Mouse (Mus musculus) embryonic facial prominence, embryonic 15.5 days (tissue): ENCODE results near the gene Sh3glb2. TPM values are rescaled to one million over a fixed set of nuclear protein-coding genes. Genes with fewer than 3 reads are reported as not detected.

ENCODE experiments used
- ATAC-seq: fragments of 200-750 bp; cut with Nextera tagmentation; 2 replicates; pipeline ENCODE4 v1.8.0; 2017; ENCODE audit warnings: low read depth, moderate TSS enrichment; ENCODE audit not compliant: insufficient number of reproducible peaks, low FRiP score, low TSS enrichment
- H3K27ac ChIP-seq: fragments of 300-500 bp; sonication (generic); replicated peaks from 2 replicates; pipeline ENCODE4 v1.5.1; 2015; ENCODE audit warnings: mild to moderate bottlenecking, inconsistent platforms
- H3K27me3 ChIP-seq: fragments of 300-500 bp; sonication (generic); 2 replicates; pipeline ENCODE4 v1.6.1; 2015; ENCODE audit warnings: inconsistent platforms
- H3K36me3 ChIP-seq: fragments of 300-500 bp; sonication (generic); 2 replicates; pipeline ENCODE4 v1.6.1; 2015; ENCODE audit warnings: mild to moderate bottlenecking, inconsistent platforms
- H3K4me1 ChIP-seq: fragments of 300-500 bp; sonication (generic); 2 replicates; pipeline ENCODE4 v1.6.1; 2015; ENCODE audit warnings: inconsistent platforms
- H3K4me2 ChIP-seq: fragments of 300-500 bp; sonication (generic); replicated peaks from 2 replicates; pipeline ENCODE4 v1.6.1; 2015; ENCODE audit warnings: mild to moderate bottlenecking, inconsistent platforms
- H3K4me3 ChIP-seq: fragments of 300-500 bp; sonication (generic); replicated peaks from 2 replicates; pipeline ENCODE4 v1.5.1; 2015; ENCODE audit warnings: mild to moderate bottlenecking, inconsistent platforms
- H3K9ac ChIP-seq: fragments of 300-500 bp; sonication (generic); 2 replicates; pipeline ENCODE4 v1.6.1; 2015; ENCODE audit warnings: inconsistent platforms
- H3K9me3 ChIP-seq: fragments of 300-500 bp; sonication (generic); replicated peaks from 2 replicates; pipeline ENCODE4 v1.6.1; 2016; ENCODE audit warnings: inconsistent platforms
- WGBS: fragments of 180-500 bp; shearing (Covaris S2); methylation state at CpG from one replicate; pipeline ENCODE4 v1.1.7; 2015; 5-methylcytosine and 5-hydroxymethylcytosine counted together
- polyA plus RNA-seq: library from polyadenylated mRNA; unstranded; fragments of >200 nt; fragmentation: Nextera tagmentation; extraction: Ambion mirVana; gene quantifications from 2 replicates; pipeline ENCODE4 v1.2.1, GENCODE M21; 2015

The Sh3glb2 gene
- polyA plus RNA-seq, result 106 and 114 TPM in 2 replicates

- Histone ChIP-seq H3K4me3 (peak within 1 kb of the TSS; percentile 81), H3K27me3 (no peaks in the 10 kb centered on the region), H3K36me3 (peaks cover 13% of the 10 kb centered on the region), H3K27ac (peak within 1 kb of the TSS; percentile 65), H3K4me1 (peaks cover 34% of the 10 kb centered on the region), H3K4me2 (peak within 1 kb of the TSS; percentile 93), H3K9ac (peak within 1 kb of the TSS; percentile 78), H3K9me3 (no peaks in the 10 kb centered on the region)
- WGBS, result 1% methylated on average over 70 of the region's 73 CpGs
- peak; percentile 82 for ATAC-seq
These were observed at the start of gene Sh3glb2 for GRCm38 (mm10) chr2:30358533-30359531. TSS of gene Sh3glb2 (minus strand) at chr2:30359337.

GRCm38 (mm10) chr2:30408452-30409100 is 49.4 kb upstream of the Sh3glb2 start:
- Histone ChIP-seq H3K4me2 (no peak overlapping the region), H3K4me1 (peaks cover 2% of the 10 kb centered on the region), H3K9me3 (no peaks in the 10 kb centered on the region), H3K9ac (no peak overlapping the region), H3K4me3 (no peak overlapping the region), H3K36me3 (peaks cover 51% of the 10 kb centered on the region), H3K27ac (no peak overlapping the region), H3K27me3 (no peaks in the 10 kb centered on the region)
- ATAC-seq, result no peak
- 80% methylated on average over 8 of the region's 8 CpGs for WGBS

DNA sequence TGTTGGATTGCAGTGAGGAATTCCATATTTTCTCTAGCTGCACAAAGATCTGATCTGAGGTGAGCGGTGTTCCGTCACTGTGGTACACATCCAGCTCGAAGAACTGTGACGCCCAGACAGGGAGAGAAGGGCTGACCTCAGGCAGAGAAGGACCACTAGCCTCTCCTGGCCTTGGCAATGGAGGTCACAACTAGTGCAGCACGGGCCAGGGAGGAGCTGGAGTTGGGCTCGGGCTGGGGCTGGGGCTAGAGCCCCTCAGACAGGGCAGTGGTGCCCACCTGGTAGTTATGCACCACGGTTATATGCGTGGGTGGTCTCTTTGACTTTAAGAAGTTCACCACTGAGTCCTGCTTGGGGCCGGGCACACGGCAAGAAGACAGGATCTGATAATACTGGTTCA is 48.6 kb upstream of the Sh3glb2 start:
- no peak overlapping the region for H3K4me3 ChIP-seq
- H3K27ac ChIP-seq, result no peak overlapping the region
- no peaks in the 10 kb centered on the region for H3K27me3 ChIP-seq
- H3K4me1 ChIP-seq, result no peaks in the 10 kb centered on the region
- WGBS, result 91% methylated on average over 10 of the region's 10 CpGs
- no peak overlapping the region for H3K9ac ChIP-seq
- ATAC-seq, result no peak
- peaks cover 59% of the 10 kb centered on the region for H3K36me3 ChIP-seq
- H3K4me2 ChIP-seq, result no peak overlapping the region
- no peaks in the 10 kb centered on the region for H3K9me3 ChIP-seq

GRCm38 (mm10) chr2:30407221-30407620 is 48.1 kb upstream of the Sh3glb2 start:
- H3K27me3 ChIP-seq, result no peaks in the 10 kb centered on the region
- H3K9ac ChIP-seq, result no peak overlapping the region
- no peak for ATAC-seq
- no peaks in the 10 kb centered on the region for H3K9me3 ChIP-seq
- H3K4me3 ChIP-seq, result no peak overlapping the region
- 79% methylated on average over 2 of the region's 2 CpGs for WGBS
- peaks cover 63% of the 10 kb centered on the region for H3K36me3 ChIP-seq
- H3K27ac ChIP-seq, result no peak overlapping the region
- no peaks in the 10 kb centered on the region for H3K4me1 ChIP-seq
- no peak overlapping the region for H3K4me2 ChIP-seq

DNA sequence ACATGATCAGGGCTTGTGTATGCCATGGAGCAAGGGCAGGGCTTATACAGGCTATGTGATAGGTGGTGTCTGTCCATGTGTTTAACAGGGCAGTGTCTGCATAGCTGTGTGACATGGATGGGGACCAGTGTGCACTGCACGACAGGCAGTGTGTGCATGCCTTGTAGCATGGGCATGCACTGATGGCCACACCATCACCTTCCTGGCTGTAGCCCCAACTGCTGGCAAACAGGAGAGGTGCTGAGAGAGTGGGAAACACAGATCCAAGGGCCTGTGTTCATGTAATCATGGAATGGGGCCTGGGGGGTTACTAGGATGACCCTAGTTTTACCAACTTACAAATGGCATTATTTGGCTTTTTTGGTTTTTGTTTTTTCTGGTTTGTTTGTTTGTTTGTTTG is 44.7 kb upstream of the Sh3glb2 start:
- Histone ChIP-seq H3K9ac (no peak overlapping the region), H3K36me3 (peaks cover 86% of the 10 kb centered on the region), H3K9me3 (no peaks in the 10 kb centered on the region), H3K4me3 (no peak overlapping the region), H3K27me3 (no peaks in the 10 kb centered on the region), H3K4me2 (no peak overlapping the region), H3K27ac (no peak overlapping the region), H3K4me1 (0 out of 2 replicates have a peak, but pooled peaks cover 4% of the 10 kb centered on the region)
- no peak for ATAC-seq
- 92% methylated on average over 1 of the region's 1 CpGs for WGBS

GRCm38 (mm10) chr2:30402843-30403242 is 43.7 kb upstream of the Sh3glb2 start:
- no peak for ATAC-seq
- Histone ChIP-seq H3K27ac (no peak overlapping the region), H3K9ac (no peak overlapping the region), H3K4me2 (no peak overlapping the region), H3K9me3 (no peaks in the 10 kb centered on the region), H3K36me3 (peaks cover 84% of the 10 kb centered on the region), H3K27me3 (no peaks in the 10 kb centered on the region), H3K4me1 (0 out of 2 replicates have a peak, but pooled peaks cover 4% of the 10 kb centered on the region), H3K4me3 (no peak overlapping the region)
- 77% methylated on average over 2 of the region's 2 CpGs for WGBS

DNA sequence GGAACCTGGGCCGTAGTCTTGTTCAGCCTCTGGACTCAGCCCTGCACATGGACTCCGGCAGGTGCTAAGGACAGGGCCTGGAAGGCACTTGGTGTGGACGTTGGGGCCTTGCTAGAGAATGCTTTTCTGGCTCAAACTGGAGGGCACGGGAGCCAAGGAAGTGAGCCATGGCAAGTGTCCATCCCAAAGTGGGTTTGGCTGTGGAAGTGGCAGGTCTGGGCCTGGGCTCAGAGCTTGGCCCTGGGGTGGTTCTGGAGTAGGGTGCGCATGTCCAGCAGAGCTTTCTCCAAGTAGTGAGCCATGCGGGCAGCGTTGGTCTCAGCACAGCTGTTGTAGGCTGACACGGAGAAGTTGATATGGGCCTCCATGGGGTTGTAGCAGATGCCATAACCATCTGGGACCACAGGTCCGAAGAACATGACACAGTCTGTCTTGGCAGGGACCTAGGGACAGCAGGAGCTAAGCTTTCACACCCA is 43.3 kb upstream of the Sh3glb2 start:
- Histone ChIP-seq H3K27ac (no peak overlapping the region), H3K36me3 (peaks cover 84% of the 10 kb centered on the region), H3K4me1 (0 out of 2 replicates have a peak, but pooled peaks cover 4% of the 10 kb centered on the region), H3K27me3 (no peaks in the 10 kb centered on the region), H3K9me3 (no peaks in the 10 kb centered on the region), H3K4me2 (no peak overlapping the region), H3K9ac (no peak overlapping the region), H3K4me3 (no peak overlapping the region)
- ATAC-seq, result no peak
- WGBS, result 90% methylated on average over 9 of the region's 9 CpGs

DNA sequence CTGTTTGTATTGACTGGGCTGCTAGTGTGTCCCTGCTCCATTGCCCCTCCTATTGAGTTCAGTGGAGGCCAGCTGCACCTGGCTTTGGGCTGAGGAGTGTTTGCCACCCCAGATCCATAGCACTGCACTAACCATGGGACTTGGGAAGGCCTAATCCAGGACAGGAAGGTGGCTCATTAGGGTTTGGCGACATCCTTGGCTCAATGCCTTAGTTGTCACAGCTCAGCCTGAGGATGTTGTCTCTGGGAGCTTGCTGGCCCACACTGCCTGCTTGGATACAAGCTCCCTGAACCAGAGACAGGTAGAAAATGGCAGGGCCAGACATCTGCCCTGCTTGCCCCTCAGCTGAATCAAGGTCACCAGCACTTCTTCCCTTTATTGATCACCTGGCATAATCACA is 42.4 kb upstream of the Sh3glb2 start:
- no peaks in the 10 kb centered on the region for H3K27me3 ChIP-seq
- 0 out of 2 replicates have a peak, but pooled peaks cover 4% of the 10 kb centered on the region for H3K4me1 ChIP-seq
- no peak for ATAC-seq
- H3K9ac ChIP-seq, result no peak overlapping the region
- WGBS, result 67% methylated on average over 1 of the region's 1 CpGs
- peaks cover 86% of the 10 kb centered on the region for H3K36me3 ChIP-seq
- no peaks in the 10 kb centered on the region for H3K9me3 ChIP-seq
- no peak overlapping the region for H3K4me3 ChIP-seq
- no peak overlapping the region for H3K27ac ChIP-seq
- H3K4me2 ChIP-seq, result no peak overlapping the region

GRCm38 (mm10) chr2:30399191-30400171 is 40.3 kb upstream of the Sh3glb2 start:
- 0 out of 2 replicates have a peak, but pooled peaks cover 4% of the 10 kb centered on the region for H3K4me1 ChIP-seq
- H3K27me3 ChIP-seq, result no peaks in the 10 kb centered on the region
- H3K36me3 ChIP-seq, result peaks cover 73% of the 10 kb centered on the region
- H3K4me2 ChIP-seq, result no peak overlapping the region
- WGBS, result 55% methylated on average over 20 of the region's 20 CpGs
- H3K9me3 ChIP-seq, result no peaks in the 10 kb centered on the region
- H3K9ac ChIP-seq, result no peak overlapping the region
- no peak overlapping the region for H3K4me3 ChIP-seq
- ATAC-seq, result no peak
- no peak overlapping the region for H3K27ac ChIP-seq

DNA sequence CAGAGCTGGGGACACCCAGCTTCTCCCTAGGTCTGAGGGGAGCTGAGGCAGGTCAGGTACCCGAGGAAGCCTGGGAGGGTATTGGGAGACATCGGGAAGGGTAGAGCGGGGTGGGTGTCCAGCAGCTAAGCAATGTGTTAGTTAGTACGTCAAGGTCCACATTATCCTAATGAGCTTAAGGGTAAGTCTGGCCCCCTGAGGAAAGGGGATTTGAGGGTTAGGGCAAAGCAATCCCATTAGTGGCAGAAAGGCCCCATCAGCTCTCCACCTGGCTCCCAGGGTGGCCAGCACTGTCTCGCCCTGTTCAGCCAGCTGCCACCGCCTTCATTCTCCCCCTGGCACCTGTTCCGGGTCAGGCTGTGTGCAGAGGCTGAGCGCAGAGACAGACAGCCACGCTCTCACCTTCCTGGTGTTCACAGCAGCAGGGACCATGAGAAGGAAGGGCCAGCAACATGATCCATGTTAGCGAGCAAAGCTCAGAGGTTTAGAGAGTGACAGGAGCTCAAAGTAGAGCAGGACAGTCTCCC is 38.9 kb upstream of the Sh3glb2 start:
- Histone ChIP-seq H3K4me2 (no peak overlapping the region), H3K9me3 (no peaks in the 10 kb centered on the region), H3K4me3 (no peak overlapping the region), H3K4me1 (peaks cover 16% of the 10 kb centered on the region), H3K9ac (no peak overlapping the region), H3K27ac (no peak overlapping the region), H3K36me3 (peaks cover 60% of the 10 kb centered on the region), H3K27me3 (no peaks in the 10 kb centered on the region)
- no peak for ATAC-seq
- 80% methylated on average over 10 of the region's 10 CpGs for WGBS
